In the genomic region with DNA sequence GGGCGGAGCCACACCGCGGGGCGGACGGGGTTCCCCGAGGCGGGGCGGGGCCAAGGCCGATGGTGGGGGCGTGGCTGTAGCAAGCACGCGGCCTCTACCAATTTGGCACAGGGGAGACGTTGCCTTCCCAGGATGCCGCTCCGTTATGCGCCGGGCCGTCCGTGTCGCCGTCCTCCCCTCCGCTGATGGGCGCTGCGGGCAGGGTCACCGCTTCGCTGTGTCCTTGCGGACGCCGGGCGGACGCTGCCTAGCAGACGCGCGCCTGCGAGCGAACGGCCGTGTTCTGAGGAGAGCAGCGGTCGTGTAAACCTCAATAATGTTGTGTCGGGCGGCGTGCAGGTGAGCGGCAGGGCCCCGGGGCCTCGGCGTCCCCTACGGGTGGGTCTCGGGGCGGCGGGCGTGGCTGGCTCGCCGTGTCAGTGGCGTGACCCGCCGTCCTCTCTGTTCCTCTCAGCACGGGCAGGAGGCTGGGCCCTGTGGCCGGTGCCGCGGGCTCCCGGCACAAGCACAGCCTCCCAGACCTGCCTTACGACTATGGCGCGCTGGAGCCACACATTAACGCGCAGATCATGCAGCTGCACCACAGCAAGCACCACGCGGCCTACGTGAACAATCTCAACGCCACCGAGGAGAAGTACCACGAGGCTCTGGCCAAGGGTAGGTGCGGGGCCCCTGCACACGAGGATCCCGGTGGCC, we compare ENCODE assay signal across 1 mouse cellular context.
TF ChIP-seq lines count a peak whose summit lies in the region.

No protein-coding gene starts in this region.

TF ChIP-seq in myocyte, 11 proteins besides CTCF, POLR2A, EP300 and RAD21 (continued from another document):
- TF ChIP-seq CEBPB (IDR thresholded peaks at IDR 0.05; ENCODE audit: insufficient read depth, poor library complexity, severe bottlenecking) (no peak), MYOG (IDR thresholded peaks at IDR 0.05; ENCODE audit: control insufficient read depth in 1 of 3, insufficient read depth in 1 of 3, insufficient read length in 2 of 3, low read depth in 2 of 3) (peak in 2 of 3 experiments; percentile 40 to 58), MYOD1 (IDR thresholded peaks at IDR 0.05; ENCODE audit: control insufficient read depth in 1 of 3, insufficient read length in 2 of 3, low read depth in 2 of 3) (peak in 1 of 3 experiments; percentile 66), MAX (IDR thresholded peaks at IDR 0.05; ENCODE audit: low read depth) (no peak), TCF3 (IDR thresholded peaks at IDR 0.05; ENCODE audit: insufficient read length, low read depth) (peak; percentile 22), POLR2AphosphoS2 (IDR thresholded peaks at IDR 0.05; ENCODE audit: insufficient read length, low read depth) (peak; percentile 98), E2F4 (IDR thresholded peaks at IDR 0.05; ENCODE audit: insufficient read depth) (no peak), REST (IDR thresholded peaks at IDR 0.05; ENCODE audit: insufficient read depth, insufficient read length) (peak; percentile 31)
